Mouse (Mus musculus): ENCODE data around the gene Slc3a2.

Gene Slc3a2

DNA sequence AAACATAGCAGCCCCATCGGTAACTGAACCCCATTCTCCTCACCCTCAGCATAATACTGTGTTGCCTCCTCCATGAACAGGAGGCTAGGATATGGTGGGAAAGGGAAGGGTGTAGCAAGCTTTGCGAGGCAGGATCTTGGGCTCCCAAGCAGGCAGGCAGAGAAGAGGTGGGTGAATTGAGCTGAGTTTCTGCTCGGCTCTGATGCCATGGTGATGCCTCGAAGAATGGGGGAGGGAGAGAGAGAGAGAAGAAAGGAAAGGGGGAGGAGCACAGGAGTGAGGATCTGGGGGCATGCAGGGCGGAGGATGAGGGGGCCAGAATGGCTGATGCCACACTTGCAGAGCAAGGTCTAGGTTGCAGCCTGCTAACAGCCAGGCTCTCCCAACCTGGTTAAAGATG, 57.4 kb downstream of the Slc3a2 start:
- in situ Hi-C loops (cut with MboI; ENCODE audit: low sequenced_read_pairs) = no loop called here

DNA sequence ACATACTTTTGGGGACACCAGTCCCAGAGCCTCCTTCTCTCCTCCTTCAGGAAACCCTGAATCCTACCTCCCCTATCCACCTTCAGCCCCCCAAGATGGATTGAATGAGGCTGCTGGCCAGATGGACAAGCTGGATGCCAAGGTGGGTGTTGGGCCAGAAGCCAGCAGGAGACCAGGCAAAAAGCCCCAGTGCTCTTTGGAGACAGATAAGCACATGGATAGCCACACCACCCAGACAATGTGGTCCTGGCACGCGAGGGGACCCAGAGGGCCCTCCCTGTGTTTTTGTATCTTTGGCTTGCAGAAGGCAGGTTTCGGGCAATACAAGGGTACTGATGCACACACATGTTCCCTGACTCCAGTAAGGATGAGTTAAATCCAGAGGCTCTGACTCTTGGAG, 58.3 kb downstream of the Slc3a2 start:
- in situ Hi-C loops (cut with MboI; ENCODE audit: low sequenced_read_pairs) = no loop called here

DNA sequence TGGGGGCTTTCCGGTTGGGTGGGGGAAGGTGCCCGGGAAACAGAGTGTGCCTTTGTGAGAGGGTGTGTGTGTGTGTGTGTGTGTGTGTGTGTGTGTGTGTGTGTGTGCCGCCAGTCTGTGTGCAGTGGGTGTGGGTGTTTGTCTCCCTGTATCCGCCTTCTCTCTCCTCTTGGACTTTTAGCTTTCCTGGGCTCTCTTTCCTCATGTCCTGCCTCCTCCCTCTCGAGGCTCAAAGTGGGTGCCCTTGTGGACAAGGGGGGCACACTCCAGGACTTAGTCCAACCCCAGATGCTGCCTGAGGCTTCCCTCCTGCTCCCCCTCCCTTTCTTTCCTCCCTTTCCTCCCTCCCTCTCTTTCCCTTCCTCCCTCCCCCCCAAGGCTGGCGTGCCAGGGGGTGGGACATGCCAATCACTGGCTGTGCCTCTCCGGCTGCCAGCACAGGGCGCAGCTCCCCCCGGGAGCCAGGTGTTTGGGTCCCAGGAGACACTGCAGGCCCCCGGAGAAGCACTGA, 59.2 kb downstream of the Slc3a2 start:
- in situ Hi-C loops (cut with MboI; ENCODE audit: low sequenced_read_pairs) = no loop called here

DNA sequence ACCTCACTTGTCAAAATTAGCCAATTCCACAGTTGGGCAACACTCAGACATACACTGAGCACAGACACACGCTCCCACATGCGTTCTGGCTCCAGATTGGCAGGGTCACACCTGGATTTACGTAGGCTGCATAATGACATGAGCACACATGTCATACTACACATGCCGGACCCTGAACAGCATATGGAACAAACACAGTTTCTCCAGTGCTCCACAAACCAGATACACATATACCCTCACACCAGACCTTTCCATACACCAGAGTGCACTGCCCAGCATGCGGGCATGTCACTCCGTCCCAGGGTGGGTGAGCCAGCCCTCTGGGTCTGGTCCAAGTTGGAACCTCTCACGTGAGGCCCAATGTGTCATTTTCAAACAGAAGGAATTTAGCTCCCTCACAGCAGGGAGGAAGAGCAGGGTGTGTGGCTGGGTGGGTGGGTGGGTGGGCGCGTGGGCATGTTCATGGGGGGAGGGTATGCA, 59.8 kb downstream of the Slc3a2 start, which contains the start of gene Chrm1:
TSS of gene Chrm1 (plus strand) at position 430 of the 480 bp plus-strand sequence.
- in situ Hi-C loops (cut with MboI; ENCODE audit: low sequenced_read_pairs) = no loop called here

DNA sequence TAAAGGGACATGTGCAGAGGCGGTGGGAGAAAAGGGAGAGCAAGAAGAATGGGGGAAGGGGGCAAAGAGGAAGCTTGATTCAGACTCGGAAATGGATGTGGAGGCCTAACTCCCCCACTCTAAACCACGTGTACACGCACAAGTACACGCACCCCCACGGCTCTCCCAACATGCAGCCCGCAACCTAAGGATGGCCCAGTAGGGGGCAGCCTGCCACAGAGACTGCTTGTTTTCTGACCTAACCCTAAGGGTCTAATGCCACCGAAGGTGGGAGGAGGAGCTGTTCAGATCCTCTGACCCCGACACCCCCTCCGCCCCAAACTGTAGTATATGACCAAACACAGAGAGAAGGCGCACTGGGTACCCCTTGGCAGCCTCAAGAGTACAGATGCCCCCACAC, 60.8 kb downstream of the Slc3a2 start:
- in situ Hi-C loops (cut with MboI; ENCODE audit: low sequenced_read_pairs) = no loop called here

DNA sequence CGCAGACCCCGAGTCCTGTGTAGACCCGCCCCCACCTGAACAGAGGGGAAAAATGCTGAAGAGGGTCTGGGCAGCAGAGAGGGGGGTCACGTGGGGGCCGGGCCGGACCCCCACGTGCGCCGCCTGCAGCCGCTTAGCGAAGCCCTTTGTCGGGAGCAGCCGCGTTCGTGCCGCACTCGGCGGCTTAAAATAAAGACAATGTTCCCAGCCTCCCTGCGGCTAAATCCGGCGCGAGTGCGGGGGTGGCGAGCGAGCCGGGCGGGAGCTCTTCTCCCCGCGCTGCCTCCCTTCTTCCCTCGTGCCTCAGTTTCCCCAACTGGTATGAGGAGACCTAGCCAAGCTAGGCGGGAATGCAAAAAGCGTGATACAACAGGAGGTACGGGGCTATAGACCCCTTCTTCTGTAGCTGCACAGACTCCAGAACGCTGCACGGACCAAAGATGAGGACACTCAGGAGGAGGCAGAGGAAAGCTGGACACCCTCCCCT, 61.3 kb downstream of the Slc3a2 start:
- in situ Hi-C loops (cut with MboI; ENCODE audit: low sequenced_read_pairs) = no loop called here

Data from CH12F3 (cell line).